In genomic region chr7:51867983-51868382, GRCm38 (mm10) we compare ENCODE assay signal across 11 mouse cellular contexts.
"Had no signal": no experiment of that assay in that cellular context is flagged by ENCODE, and none has a peak within 500 bp of the region (broad histone marks: within the 10 kb centered on the region; RNA-seq: fewer than 3 reads in every experiment).

No protein-coding gene starts in this region.

- H3K4me3 ChIP-seq: limb, embryonic 15.5 days; midbrain, embryonic 12.5 days; myocyte; neural tube, embryonic 15.5 days had no signal

- H3K27ac ChIP-seq: liver, embryonic 14.5 days; midbrain, embryonic 12.5 days; neural tube, embryonic 15.5 days had no signal

- H3K9ac ChIP-seq: limb, embryonic 15.5 days; liver, embryonic 14.5 days; midbrain, embryonic 12.5 days; neural tube, embryonic 15.5 days had no signal

- H3K4me2 ChIP-seq: limb, embryonic 15.5 days; midbrain, embryonic 12.5 days; neural tube, embryonic 15.5 days had no signal

- H3K36me3 ChIP-seq: limb, embryonic 15.5 days; midbrain, embryonic 12.5 days; neural tube, embryonic 15.5 days had no signal

- DNase-seq: layer of hippocampus, postnatal 36 days; lung, adult 18-20 months; right cerebral cortex, postnatal 4 days; spleen, adult 18-20 months; thymus, adult 18-20 months; thymus, postnatal 14 days had no signal

- H3K27me3 ChIP-seq: limb, embryonic 15.5 days; midbrain, embryonic 12.5 days; neural tube, embryonic 15.5 days had no signal

- H3K9me3 ChIP-seq: limb, embryonic 15.5 days; midbrain, embryonic 12.5 days; neural tube, embryonic 15.5 days had no signal
